Mouse (Mus musculus) cerebellum, adult 18-20 months (tissue): ENCODE data around the gene Aqp9.

ENCODE experiments used
- DNase-seq, 2 experiments: peaks; one replicate each; pipeline ENCODE4 v3.0.0; 2021

Gene Aqp9

GRCm38 (mm10) chr9:71166871-71167465 lies 1.5 kb downstream of the Aqp9 start:
- DNase-seq: no peak

DNA sequence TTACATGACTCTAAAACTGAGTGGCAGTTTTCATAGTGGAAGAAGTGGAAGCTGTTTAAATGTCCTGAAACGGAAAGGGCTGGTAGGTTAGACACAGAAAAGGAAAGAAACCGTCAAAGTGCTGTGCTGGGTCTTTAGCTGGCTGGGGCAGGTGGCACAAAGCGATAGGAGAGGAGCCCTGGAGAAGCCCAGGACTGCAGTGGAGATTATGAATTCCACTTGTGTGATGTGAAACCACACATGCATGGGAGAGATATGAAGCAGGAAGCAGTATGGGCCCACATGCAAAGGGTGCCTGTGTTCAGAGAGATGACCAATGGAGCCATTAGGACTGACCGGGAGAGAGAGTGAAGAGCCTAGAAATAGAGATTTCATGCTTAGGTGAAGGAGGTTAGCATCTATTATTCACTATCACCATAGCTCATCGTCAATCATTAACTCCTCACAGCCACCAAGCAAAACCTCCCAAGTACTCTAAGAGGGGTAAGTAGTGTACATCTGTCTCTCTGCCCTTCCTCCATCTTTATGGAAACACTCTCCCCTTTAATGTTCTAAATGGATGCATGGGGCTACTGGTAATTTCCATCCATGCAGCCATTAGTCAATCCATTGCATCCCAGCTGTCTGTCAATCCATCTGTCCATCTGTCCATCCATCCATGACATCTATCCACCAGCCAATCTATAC lies 2.3 kb downstream of the Aqp9 start:
- DNase-seq: no peak

GRCm38 (mm10) chr9:71165510-71165909 lies 3.0 kb downstream of the Aqp9 start:
- DNase-seq: no peak

- DNase-seq: no peak
These were observed 3.4 kb downstream of the Aqp9 start for GRCm38 (mm10) chr9:71165061-71165460.

- DNase-seq: no peak
These were observed 4.1 kb downstream of the Aqp9 start for GRCm38 (mm10) chr9:71164353-71164752.

- DNase-seq: no peak
These were observed 5.4 kb downstream of the Aqp9 start for GRCm38 (mm10) chr9:71162858-71163740.

GRCm38 (mm10) chr9:71162131-71162857 lies 6.2 kb downstream of the Aqp9 start:
- DNase-seq: no peak

GRCm38 (mm10) chr9:71160849-71161711 lies 7.4 kb downstream of the Aqp9 start:
- no peak for DNase-seq

GRCm38 (mm10) chr9:71159686-71160085 lies 8.8 kb downstream of the Aqp9 start:
- no peak for DNase-seq

GRCm38 (mm10) chr9:71159060-71159626 lies 9.3 kb downstream of the Aqp9 start:
- no peak for DNase-seq

- no peak for DNase-seq
These were observed 10.4 kb downstream of the Aqp9 start for GRCm38 (mm10) chr9:71157921-71158646.

DNA sequence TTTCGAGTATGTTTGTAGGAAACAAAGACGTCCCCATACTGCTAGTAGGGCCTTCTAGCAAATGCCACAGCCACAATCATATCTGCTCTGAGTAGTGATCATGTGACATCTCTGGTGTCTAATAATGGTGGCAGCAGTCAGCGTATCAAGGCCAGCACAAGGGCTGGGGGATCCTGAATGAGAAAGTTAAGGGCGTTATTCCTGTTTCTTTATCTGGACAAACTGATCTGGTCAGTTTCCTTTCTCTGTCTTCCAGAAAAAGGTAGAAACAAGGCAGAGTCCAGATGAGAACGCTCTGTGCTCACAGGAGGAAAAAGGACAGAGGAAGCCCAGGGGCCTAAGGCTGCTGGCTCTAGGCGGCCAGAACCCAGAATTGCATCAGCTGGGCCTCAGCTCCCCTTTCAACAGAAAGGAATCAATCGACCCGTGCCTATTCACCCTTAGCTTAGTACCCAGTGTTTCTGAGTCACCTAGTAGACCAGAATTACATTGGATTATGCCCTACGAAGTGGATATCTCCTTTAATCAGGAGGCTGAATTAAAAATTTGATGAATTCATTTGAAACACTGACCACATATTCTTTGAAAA lies 11.9 kb downstream of the Aqp9 start:
- no peak for DNase-seq

DNA sequence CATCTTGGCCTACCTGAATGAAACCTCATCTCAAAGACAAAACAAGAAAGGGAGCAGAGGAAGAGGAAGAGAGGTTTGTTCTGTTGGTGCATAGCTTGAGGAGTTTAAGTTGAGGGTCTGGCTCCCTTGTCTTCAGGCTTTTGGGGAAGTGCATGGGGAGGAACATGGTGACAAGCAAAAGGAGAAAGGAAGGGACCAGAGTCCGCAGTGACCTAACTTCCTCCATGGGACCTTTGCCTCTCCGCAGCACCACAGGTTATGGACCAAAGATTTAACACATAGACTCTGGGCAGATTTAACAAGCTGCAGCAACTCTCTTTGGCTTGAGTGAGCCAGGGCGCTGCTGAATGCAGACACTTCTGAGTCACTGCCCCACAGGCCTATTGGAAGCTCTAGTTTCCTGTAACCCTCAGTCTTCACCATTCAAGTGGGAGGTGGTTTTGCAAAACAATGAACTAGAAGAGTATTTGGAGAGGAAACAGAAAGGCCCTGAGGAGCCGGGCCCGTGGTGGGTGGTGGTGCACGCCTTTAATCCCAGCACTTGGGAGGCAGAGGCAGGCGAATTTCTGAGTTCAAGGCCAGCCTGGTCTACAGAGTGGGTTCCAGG lies 13.0 kb downstream of the Aqp9 start:
- DNase-seq: no peak

DNA sequence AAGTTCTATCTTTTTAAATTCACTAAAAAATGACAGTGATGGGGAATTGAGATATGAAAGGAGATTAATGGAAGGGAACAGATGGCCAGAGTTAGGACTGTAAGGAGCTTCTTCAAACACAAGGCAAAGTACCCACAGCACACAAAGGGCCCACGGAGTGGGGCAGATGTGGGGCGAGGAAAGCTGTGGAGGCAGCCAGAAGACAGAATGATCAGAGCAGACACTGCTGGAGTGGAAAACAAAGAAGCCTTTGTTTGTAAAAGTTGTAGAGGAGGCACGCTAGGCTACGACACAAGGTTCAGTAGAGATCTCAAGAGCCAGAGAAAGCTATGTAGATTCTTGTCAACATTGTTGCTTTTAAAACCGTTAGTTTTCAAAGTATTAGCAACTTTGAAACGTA lies 17.1 kb downstream of the Aqp9 start:
- no peak for DNase-seq

- no peak for DNase-seq
These were observed 18.3 kb downstream of the Aqp9 start for GRCm38 (mm10) chr9:71150175-71150574.

DNA sequence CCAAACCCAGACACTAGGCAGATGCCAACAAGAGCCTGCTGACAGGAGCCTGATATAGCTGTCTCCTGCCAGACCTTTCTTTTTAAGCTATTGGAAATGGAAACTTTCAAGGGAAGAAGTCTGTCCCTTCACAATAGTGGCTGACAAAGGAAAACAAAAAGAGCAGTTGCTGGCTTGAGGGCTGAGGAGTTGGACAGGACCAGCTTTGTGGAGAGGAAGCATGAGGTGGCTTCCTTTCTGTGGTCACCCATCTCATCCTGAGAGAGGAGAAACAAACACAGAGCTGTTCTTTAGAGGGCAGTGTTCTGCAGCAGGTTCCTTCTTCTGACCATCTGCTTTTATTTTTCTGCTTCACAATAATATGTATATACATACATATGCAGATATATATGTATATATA lies 19.6 kb downstream of the Aqp9 start:
- DNase-seq: no peak

DNA sequence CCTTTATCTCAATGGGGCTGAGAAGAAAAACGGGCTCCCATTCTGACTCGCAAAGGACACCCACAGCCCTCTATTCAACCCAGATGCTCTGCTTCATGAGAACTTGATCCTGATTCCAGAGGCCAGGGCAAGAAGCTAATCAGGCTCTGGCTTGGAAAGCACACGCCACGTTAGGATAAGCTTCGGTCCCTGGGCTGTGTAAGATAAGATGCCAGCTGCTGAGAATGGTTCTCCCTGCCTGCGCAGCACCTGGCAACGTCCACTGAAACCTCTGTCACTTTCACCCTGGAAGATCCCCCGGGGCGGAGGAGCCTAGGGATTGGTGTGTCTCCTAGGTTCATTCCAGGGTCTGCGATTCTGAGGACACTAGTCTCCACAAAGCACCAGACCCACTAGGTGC lies 22.3 kb downstream of the Aqp9 start:
- DNase-seq: no peak

- no peak for DNase-seq
These were observed 28.3 kb downstream of the Aqp9 start for GRCm38 (mm10) chr9:71140205-71140604.

DNA sequence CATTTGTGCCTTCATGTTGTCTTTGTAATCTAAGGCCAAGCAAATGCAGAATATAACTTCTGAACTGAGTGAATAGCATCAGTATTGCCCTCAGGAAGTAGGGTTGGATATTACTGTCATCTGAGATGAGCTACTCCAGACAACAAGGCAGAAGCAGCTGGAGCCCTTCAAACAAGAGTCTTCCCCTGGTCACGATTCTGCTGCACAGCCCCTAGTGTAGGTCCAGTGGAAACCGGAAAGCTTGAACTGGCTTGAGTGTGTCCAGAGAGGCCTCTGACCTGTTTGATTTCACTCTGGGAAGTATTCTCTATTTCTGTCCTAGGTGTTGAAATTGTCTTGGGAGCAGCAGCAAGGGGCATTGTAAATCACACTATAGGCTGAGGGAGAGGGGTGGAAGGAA lies 29.5 kb downstream of the Aqp9 start:
- no peak for DNase-seq

DNA sequence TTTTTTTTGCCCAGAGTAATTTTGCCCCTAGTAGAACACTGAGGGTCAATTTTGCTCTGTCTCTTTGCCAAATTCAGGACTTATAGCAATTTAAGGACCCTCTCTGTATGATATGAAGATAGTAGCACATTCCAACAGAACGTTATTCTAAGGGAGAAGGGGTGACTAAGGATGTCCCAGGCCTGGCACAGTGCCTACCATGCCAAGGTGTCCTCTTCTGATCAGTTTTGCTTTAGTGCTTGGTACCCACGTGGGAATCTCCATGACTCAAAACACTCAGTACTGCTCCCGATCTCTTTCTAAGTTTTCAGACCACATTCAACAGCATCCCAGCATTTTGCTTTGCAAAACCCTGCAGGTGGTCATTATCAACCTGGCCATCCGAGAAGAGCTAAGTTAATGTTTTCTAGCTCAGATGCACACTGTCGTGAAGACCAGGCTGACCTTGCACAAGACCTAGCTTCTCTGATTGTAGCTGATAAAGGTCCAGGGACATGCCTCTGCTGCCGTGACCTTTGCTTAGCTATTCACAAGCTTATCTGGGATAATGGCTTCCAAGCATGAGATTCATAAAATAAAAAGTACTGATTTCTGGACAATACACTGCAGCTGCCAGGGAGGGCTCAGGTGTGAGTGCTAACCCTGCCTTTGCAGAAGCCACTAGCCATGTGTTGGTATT lies 31.1 kb downstream of the Aqp9 start:
- no peak for DNase-seq
